Mouse (Mus musculus) layer of hippocampus, postnatal 14 days (tissue): Measurements from ENCODE around the gene AI597479. TPM values are rescaled to one million over a fixed set of nuclear protein-coding genes. Genes with fewer than 3 reads are reported as not detected.
A peak's percentile ranks its signal among the peaks of the same experiment; 100 is the strongest.

ENCODE experiments used
- DNase-seq, 2 experiments: peaks; one replicate each; pipeline ENCODE4 v3.0.0; 2021 to 2022; ENCODE audit warnings: low spot score in 2 of 2, mixed read lengths in 1 of 2
- long read RNA-seq, 2 experiments: library from polyadenylated mRNA; stranded (forward); transcript quantifications; one replicate each; pipeline ENCODE4 v2.0.0; 2021
- total RNA-seq, 2 experiments: library from RNA; stranded (reverse); gene quantifications; 2 replicates each; pipeline ENCODE4 v1.2.3; 2021

AI597479 gene
- total RNA-seq: 10 to 100 TPM; 21.3 to 21.7 TPM
- long read RNA-seq, experiment 1, transcript AI597479-201 (4 exons, 3,458 nt): major isoform, 19 of 20 reads
- long read RNA-seq, experiment 1, partial matches to known transcripts: 0 of 20 reads
- long read RNA-seq, experiment 1, other reads (novel, unspliced or antisense): 1 of 20 reads
- long read RNA-seq, experiment 2, transcript AI597479-201 (4 exons, 3,458 nt): major isoform, 27 of 32 reads
- long read RNA-seq, experiment 2, partial matches to known transcripts: 3 of 32 reads
- long read RNA-seq, experiment 2, other reads (novel, unspliced or antisense): 2 of 32 reads

DNA sequence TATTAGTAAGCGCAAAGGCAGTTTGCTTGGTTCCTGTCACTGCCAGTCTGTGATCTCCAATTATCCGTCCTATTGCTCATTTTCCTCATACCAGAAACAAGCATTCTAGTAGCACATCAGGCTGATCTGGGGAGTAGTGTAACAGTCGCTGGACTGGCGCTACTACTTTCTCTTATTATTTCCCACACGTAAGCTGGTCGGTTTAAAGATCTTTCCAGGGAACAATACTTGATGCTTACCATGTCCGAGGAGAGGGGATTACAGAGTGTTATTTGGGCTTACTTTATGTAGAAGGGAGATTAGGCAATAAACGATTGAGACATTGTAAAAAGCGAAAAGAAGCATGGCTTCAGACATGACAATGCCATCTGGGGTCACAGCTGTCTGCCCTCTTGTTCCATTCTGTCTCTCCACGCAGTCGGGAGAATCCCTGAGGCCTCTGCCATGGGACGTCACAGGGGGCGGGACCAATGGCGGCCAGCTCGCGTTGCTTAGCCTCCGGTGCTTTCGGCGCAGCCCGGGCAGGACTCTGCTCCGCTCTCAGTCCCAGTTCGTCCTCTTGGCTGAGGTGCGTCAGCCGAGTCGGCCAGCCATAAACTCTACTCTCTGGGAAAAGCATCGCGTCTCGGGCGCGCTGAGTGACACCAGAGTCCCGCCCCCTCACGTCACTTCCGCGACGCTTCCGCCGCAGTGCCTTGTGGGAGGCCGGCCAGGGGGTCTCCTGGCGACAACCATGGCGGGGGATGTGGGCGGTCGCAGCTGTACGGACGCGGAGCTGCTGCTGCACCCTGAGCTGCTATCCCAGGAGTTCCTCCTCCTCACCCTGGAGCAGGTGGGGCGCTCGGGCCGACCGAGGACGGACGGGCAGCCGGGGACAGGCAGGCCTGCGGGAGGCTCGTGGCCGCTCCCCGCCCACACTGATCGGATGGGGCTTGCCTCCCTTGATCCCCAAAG lies at the start of gene AI597479, which contains the start of gene Tgfbrap1:
TSS of gene AI597479 (plus strand) at position 680 of the 954 bp plus-strand sequence.
TSS of gene Tgfbrap1 (minus strand) at position 607 of the 954 bp plus-strand sequence.
- DNase-seq: peak; percentile 94 to 96

DNA sequence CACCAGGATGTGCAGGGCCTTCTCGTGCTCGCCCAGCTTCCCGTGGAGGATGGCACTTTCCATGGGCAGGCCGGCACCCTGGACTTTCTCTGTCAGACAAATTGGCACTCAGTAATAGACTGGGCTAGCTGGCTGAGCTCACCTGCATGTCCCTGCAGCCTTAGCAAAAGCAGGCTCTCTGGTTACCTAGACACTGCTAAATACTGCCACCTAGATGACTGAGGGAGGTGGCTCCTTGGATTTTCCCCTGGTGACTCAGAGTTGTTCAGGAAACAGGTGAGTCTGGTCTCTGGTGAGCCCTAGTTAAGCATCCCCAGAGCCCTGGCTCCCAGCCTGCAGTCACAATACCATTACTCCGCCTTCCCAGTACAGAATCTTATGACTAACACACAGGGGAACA lies 46.6 kb upstream of the AI597479 start:
- no peak for DNase-seq

DNA sequence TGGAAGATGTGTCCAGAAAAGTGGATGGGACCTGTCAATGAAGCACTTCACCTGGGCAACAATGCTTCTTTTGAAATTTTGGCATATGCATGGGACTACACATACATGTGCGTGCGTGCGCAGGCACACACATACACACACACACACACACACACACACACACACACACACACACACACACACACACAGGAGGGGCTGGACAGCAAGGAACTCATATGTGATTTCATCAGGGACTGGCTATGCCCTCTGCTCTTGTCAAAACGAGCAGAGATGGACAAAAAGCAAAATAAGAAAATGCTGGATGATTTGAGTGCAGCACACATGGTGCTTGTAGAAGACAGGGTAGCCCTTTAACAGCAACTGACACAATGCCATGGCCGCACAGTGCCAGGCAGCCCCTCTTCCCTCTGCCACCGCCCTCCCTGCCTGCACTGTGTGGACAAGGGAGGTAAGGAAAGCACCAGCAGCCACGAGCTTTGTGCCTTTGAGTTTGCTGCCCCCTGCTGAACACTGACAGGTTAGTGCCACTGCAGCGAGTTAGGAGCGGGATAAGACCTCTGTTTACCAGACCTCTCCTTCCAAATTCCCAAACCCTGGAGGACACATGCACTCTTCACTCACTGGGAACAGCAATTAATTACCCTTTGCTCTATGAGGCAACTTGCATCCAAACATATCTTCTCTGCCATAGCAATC lies 32.7 kb upstream of the AI597479 start:
- peak; percentile 69 to 82 for DNase-seq

DNA sequence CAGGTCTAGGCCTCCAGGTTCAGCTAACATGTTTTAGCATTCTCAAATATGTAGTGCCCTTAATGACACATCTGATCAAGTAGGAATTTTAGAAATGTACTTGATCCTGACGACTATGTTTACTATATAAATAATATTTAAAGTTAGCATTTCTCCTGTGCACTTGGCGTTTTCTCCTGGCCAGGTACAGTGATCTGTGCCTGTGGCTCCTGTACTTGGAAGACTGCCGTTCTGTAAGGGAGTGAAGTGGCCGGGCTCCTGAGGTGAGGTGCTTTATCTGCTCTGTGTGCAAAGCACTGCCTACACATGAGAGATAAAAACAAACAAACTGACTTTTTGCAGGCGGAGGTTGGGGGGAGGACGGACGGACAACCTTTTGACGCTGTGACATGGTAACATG lies 31.9 kb upstream of the AI597479 start:
- no peak for DNase-seq

DNA sequence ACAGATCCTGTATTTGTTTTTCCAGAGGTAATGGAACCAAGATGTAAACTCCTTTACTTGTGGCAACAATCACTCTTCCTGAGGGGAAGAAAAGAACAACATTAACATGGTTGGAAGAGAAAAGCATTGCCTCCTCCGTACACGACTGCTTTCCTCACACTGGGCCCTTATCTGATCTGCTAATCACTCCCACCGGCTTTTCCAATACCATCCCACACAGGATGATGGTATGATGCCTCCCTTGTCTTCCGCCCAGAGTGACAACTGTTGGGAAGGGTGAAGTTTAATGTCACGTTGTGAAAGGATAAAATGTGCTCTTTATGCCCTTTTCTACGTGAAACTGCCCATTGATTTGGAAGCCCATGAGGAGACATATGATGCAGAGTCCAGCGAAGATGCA lies 31.0 kb upstream of the AI597479 start:
- no peak for DNase-seq

DNA sequence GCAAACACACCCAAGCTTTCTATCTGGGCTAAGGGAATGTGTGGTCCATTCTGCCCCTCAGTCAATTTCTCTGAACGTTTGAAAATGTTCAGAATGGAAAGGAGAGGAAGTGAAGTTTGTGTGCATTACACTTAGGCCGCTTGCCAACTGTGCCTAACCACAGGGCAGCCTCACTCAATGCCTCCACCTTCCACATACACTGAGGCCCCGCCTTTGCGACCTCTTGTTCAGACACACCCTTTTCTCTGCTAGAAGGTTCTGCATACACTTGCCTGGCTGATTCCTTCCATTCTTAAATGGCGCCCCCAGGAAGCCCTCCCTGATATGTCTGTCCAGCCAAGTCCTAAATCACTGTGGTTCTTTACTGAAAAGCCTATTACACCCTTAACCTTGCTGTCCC lies 27.8 kb upstream of the AI597479 start:
- DNase-seq: no peak

DNA sequence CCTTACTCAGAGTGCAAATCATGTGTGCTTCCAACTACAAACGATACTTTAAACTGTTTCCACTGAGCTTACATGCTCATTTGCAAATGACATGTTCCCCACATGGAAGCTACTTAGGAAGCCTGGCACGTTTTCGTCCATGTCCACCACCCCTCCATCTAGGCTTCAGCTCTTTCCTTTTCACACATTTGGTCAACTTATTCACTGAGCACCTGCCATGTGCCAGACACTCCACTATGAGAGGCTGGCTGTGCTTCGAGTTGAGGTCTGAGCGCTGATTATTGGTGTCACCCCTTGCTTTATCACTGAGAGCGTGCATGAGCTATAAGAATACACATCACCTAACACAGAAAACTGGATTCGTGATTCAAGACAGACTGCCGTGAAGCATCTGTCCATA lies 26.5 kb upstream of the AI597479 start:
- DNase-seq: no peak

DNA sequence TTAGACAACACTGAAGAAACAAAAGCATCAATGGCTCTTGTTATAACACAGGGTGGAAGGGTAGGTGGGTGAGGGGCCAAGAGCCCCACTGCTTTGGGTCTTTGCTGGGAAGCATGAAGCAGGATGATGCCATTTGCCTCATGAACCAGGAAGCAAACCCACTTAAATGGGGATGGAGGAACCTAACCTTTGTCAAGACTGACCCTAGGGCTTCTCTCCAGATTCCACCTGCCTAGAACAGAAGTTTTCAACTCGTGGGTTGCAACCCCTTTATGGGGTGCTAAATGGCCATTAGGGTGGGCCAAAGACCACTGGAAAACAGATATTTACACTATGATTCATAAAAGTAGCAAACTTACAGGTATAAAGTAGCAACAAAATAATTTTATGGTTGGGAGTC lies 25.9 kb upstream of the AI597479 start:
- no peak for DNase-seq

DNA sequence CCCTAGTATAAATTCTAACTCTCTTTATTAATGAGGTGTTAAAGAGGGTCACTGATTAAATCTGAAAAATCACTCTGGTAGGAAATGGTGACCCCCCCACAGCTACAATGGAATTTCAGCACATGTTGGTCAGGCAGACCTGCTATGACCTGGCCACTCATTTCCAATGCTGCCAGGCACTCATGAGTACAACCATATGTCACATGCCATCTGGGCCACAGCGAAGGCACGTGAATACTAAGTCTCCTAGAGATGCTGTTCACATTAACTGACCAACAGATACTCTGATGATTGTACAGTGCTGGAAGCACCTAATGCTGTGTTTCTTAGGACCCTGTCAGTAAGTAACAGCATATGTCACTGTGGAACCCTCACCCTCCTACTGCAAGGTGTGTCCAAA lies 23.7 kb upstream of the AI597479 start:
- DNase-seq: no peak

DNA sequence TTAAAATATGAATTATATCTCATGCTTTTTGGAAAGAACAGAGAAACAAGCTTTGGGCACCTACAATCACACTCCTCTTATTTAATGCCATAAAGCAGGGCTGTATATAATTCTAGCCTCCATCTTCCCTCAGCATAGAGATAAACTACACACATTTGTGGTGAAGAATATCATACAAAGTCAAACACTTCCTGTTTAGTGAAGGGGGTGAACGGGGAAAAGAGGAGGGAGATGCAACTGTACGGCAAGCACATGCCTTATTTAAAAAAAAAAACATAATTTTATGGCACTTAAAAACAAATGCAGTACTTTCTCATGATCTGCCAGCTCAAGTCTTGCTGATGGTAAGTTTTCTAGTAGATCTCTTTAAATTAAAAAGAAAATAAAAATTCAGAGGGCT lies 20.4 kb upstream of the AI597479 start:
- DNase-seq: no peak

DNA sequence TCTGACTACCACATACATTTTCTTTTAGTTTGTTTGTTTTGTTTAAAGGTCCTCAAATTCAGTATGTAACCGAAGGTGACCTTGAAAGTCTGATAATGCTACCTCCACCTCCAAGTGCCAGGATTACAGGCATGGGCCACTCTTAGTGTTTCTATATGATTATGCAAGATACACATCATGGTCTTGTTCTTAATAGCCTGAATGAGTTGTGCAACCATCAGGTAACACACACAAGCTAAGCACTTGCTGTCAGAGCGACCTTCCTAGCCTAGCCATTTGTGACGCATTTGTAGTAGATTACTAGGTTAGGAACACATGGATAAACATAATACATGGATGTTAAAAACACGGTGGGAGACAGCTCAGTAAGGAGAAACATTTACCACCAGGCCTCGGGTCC lies 15.6 kb upstream of the AI597479 start:
- no peak for DNase-seq

DNA sequence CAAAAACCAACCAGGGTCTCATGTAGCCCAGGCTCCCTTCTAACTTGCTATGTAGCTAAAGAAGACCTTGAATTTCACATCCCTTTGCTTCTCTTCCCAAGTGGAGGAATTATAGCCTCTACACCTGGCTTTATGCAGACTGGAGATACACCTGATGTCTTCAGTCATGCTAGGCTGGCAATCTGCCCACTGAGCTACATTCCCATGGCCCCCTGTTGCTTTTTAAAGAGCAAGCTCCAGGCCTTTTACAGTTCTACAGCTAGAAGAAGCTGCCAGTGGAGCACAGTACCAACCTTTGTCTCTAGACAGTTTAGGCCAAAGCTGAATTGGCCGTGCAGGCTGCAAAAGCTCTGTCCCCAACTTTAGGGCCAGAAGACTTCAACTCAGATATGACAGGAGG lies 8.1 kb upstream of the AI597479 start:
- no peak for DNase-seq

DNA sequence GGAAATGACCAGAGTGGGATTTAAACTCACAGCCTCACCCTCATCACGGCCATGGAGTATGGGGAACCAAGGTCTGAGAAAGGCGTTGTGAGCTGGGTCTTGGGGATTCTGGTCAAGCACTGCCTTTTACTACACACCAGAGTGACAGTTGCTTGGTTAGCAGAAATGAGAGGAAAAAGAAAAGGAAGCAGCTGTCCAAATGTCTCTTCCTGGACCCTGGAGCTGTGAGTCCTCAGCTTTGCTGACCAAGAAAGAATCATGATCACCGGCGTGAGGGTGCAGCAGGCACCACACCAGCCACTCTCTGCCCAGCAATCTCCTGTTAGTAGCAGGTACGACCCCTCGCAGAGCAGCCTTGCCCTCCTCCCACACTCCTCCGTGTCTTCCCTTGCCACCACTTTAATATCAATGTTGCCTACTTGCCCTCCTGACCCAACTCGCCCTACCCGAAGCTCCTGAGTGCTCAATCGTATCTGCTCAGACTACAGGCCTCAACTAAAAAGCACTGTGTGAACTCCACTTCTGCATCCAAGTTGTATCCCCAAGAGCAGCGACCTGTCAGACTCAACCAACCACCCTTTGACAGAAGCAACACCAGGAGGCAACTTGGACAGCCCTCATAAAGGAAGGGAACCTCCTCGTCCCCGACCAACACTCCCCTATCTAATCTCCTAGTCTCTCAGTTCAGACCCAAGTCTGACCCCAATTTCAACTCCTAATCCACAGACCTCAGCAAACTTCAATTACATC lies 7.0 kb upstream of the AI597479 start:
- DNase-seq: no peak

DNA sequence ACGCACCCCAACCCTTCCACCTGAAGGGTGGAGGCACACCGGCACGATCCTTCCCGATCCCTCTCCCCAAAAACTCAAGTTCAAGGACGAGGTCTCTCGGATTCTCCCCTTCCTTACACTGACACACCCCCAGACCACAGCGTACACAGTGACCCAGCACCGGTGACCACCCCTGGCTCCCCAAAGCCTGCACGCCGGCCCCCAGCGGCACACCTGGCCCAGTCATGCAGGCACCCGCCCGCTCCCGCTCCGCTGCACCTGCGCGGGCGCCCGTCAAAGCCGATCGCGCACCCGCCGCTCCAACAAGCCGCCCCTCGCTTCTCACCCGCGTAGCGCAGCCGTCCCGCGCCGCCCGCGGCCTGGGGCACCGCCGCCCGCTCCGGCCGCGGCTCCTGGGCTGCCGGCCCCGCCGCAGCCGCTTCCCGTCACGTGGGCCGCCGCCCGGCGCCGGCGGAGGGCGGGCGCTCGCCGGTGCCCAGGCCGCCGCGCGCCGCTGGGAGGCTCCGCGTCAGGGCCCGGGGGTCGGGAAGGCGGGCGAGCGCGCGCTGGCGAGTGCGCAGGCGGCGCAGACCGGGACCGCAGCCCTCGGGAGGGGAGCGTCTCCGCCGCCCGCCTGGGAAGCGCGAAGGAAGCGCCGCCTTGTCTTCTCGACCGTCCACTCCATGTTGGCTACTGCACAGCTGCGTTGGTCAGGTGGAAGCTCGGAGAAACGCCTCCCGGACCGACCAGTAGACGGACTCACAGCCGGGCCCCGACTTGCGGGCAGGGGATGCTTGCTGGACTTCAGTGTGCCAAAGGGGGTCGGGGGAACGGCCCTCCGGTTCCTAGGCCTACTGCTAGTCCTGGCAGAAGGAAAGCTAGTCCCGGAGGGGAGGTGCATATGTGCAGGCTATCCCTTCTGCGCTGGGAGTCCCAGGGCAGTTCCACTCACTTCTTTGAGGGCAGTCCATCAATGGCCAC lies 6.2 kb upstream of the AI597479 start:
- peak; percentile 47 to 77 for DNase-seq

DNA sequence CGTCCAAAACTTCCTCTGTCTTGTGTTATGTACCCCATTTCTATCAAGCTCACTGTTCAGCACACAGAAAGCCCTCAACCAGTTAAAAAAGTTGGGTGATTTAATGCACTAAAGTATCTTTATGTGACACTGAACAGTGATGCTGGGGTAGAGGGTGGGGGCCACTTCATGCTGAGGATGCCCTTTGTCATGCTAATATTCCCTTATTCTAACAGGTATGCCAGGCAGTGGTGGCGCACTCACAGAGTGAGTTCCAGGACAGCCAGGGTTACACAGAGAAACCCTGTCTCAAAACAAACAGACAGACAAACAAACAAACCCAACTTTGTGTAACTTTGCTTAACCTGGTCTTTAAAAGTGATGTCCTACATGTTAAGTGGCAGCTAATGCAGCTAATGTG lies 4.3 kb upstream of the AI597479 start:
- DNase-seq: no peak

DNA sequence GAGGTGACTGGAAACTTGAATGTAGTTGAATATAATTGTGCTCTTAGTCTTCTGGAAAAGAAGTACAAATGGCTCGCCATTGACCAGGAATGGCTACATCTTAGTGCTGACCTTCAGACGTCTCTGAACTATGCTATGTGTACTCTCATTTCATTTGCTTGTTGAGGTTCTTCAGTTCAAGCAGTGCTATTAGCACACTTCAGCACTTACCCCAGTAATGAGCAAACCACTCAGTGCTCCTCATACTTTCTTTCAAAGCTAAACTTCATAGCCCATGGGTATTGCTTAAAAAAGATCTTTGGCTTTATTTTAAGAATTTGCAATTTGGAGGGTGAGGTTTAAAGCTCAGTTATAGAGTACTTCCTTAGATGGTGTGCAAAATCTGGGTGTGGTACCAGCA lies 10.2 kb downstream of the AI597479 start:
- no peak for DNase-seq

DNA sequence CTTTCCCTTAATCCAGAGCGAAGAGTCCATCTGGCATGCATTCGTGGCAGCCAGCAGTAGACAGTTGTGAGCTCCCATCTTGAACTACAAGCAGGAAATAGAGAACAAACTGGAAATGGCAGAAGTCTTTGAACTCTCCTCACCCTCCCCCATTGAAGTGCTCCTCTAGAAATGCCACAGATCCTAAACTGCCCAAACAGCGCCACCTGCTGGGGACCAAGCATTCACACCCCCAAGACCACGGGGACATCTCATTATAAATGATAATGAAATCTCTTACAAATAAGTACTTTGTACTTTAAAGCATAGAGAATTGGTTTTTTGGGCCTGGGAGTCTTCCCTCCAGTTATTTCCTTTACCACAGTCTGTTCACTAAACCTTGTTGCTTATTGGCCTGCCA lies 12.0 kb downstream of the AI597479 start:
- no peak for DNase-seq

DNA sequence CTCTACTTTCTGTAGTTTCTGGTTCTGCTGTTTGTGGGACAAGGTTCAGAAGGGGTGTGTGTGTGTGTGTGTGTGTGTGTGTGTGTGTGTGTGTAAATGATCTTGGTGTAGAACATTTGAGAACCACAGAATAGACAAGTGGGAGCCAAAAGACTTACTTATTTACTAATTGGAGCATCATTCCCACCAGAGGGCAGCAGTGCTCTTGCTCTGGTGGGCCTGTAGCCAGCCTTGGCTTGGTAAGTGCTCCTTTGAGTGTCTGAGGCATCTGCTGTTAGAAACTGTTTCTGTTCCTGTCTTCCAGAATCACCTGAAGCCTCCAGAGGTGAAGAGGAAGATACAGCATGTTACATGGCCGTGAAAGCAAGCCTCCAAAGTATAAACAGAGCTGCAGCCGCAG lies 14.4 kb downstream of the AI597479 start:
- peak; percentile 54 to 75 for DNase-seq

DNA sequence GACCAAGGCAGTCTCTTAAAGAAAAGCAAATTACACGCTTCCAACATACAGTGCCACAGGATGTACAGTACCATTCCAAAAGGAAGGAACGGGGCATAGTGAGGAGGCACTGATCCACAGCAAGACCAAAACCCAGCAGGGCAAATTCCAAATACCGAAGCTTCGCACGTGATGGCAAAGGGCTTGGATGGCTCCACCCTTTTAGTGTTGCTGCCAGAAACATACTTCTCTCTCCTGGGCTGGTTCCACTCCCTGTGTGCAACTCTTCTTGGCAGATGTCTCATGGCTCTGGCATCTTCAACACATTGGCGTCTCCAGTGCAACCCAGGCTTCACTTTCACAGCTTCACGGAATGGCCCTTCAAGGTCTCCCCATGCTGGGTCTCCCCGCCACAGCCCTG lies 18.9 kb downstream of the AI597479 start:
- no peak for DNase-seq

DNA sequence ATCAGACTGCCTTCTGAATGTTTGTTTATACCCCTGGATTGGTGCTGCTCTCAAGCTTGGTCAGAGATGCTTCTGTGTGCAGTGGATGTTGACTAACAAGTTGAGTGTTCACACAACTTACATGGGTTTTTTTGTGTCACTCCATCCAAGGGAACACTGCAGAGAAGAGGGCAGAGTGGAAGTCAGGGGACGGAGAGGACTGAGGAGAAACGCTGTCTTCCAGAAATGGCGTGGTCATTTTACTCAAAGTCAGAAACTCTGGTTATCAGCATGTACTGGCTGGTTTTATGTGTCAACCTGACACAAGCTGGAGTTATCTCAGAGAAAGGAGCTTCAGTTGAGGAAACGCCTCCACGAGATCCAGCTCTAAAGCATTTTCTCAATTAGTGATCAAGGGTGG lies 22.4 kb downstream of the AI597479 start:
- DNase-seq: no peak
